Mouse (Mus musculus) limb, embryonic 12.5 days (tissue): ENCODE results near the gene Gm17949. TPM values are rescaled to one million over a fixed set of nuclear protein-coding genes. Genes with fewer than 3 reads are reported as not detected.
A peak's percentile ranks its signal among the peaks of the same experiment; 100 is the strongest.

Experiments
- ATAC-seq: fragments of 200-750 bp; cut with Nextera tagmentation; 2 replicates; pipeline ENCODE4 v1.8.0; 2017; ENCODE audit warnings: low read depth, moderate TSS enrichment; ENCODE audit not compliant: insufficient number of reproducible peaks, insufficient read depth, low FRiP score, low TSS enrichment
- H3K27ac ChIP-seq: fragments of 300-500 bp; sonication (generic); 2 replicates; pipeline ENCODE4 v1.5.1; 2016; ENCODE audit warnings: mild to moderate bottlenecking, moderate library complexity
- H3K27me3 ChIP-seq: fragments of 300-500 bp; sonication (generic); 2 replicates; pipeline ENCODE4 v1.6.1; 2016; ENCODE audit warnings: mild to moderate bottlenecking, moderate library complexity
- H3K36me3 ChIP-seq: fragments of 300-500 bp; sonication (generic); 2 replicates; pipeline ENCODE4 v1.6.1; 2016; ENCODE audit warnings: mild to moderate bottlenecking, moderate library complexity
- H3K4me1 ChIP-seq: fragments of 300-500 bp; sonication (generic); replicated peaks from 2 replicates; pipeline ENCODE4 v1.6.1; 2016
- H3K4me2 ChIP-seq: fragments of 300-500 bp; sonication (generic); 2 replicates; pipeline ENCODE4 v1.6.1; 2016; ENCODE audit warnings: mild to moderate bottlenecking, moderate library complexity
- H3K4me3 ChIP-seq: fragments of 300-500 bp; sonication (generic); replicated peaks from 2 replicates; pipeline ENCODE4 v1.5.1; 2016; ENCODE audit warnings: mild to moderate bottlenecking
- H3K9ac ChIP-seq: fragments of 300-500 bp; sonication (generic); replicated peaks from 2 replicates; pipeline ENCODE4 v1.6.1; 2016; ENCODE audit warnings: mild to moderate bottlenecking, moderate library complexity
- H3K9me3 ChIP-seq: fragments of 300-500 bp; sonication (generic); 2 replicates; pipeline ENCODE4 v1.6.1; 2016; ENCODE audit warnings: mild to moderate bottlenecking, moderate library complexity
- WGBS: fragments of 180-500 bp; shearing (Covaris S2); methylation state at CpG from one replicate; pipeline ENCODE4 v1.1.7; 2016; 5-methylcytosine and 5-hydroxymethylcytosine counted together
- polyA plus RNA-seq: library from polyadenylated mRNA; unstranded; fragments of >200 nt; fragmentation: Nextera tagmentation; extraction: Ambion mirVana; gene quantifications from 2 replicates; pipeline ENCODE4 v1.2.1, GENCODE M21; 2016

Gene Gm17949
- polyA plus RNA-seq, 1 experiment from 2014 or later, result 0.24 TPM

GRCm38 (mm10) chr17:56995046-56995445 is 16.2 kb upstream of the Gm17949 start:
- Histone ChIP-seq H3K27ac (no peak overlapping the region), H3K4me2 (no peak overlapping the region), H3K9ac (no peak overlapping the region), H3K9me3 (no peaks in the 10 kb centered on the region), H3K27me3 (no peaks in the 10 kb centered on the region), H3K36me3 (peaks cover 69% of the 10 kb centered on the region), H3K4me1 (peaks cover 15% of the 10 kb centered on the region), H3K4me3 (no peak overlapping the region)
- 89% methylated on average over 8 of the region's 8 CpGs for WGBS
- ATAC-seq, result no peak

GRCm38 (mm10) chr17:56996506-56996905 is 14.8 kb upstream of the Gm17949 start:
- H3K9me3 ChIP-seq, result no peaks in the 10 kb centered on the region
- WGBS, result 80% methylated on average over 2 of the region's 2 CpGs
- peaks cover 72% of the 10 kb centered on the region for H3K36me3 ChIP-seq
- peak overlapping the region; percentile 69 for H3K4me2 ChIP-seq
- H3K27ac ChIP-seq, result no peak overlapping the region
- no peak overlapping the region for H3K9ac ChIP-seq
- no peaks in the 10 kb centered on the region for H3K27me3 ChIP-seq
- peak overlapping the region; percentile 79; the same call in 1 of the 2 replicates for H3K4me3 ChIP-seq
- peaks cover 9% of the 10 kb centered on the region for H3K4me1 ChIP-seq
- ATAC-seq, result no peak

DNA sequence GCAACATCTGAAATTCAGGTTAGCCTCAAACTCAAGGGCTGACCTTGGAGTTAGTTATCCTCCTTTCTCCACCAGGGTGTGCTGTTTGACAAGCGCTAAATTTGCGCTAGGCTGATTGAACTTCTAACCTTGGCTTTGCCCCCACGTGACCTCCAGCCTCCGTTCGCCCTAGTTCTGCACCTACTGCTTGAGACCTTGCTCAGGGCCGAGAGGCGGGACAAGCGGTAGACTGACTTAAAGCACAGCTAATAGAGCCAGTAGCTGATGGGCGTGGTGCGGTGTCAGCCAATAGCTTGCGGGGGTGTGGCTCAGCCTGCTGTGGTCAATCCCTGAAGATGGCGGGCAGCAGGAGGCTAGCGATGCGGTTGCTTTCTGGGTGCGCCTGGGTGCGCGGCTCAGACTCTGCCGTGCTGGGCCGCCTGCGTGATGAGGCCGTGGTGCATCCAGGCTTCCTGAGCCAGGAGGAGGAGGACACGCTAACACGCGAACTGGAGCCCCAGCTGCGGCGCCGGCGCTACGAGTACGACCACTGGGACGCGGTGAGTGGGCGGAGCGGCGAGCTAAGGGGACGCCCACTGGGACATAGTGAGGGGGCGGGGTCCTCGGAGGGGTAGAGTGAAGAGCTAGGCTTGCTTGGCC is 14.1 kb upstream of the Gm17949 start, which contains the start of gene Alkbh7:
Gene Alkbh7, plus strand, starts transcription at position 311 of the 639 bp plus-strand sequence.
- peaks cover 9% of the 10 kb centered on the region for H3K4me1 ChIP-seq
- H3K36me3 ChIP-seq, result peaks cover 66% of the 10 kb centered on the region
- WGBS, result under 1% methylated on average over 38 of the region's 38 CpGs
- peak within 1 kb of the TSS; percentile 69 for H3K4me2 ChIP-seq
- no peaks in the 10 kb centered on the region for H3K9me3 ChIP-seq
- peak within 1 kb of the TSS; percentile 79 for H3K4me3 ChIP-seq
- H3K27ac ChIP-seq, result 0 out of 2 replicates have a peak within 1 kb of the TSS, but pooled peaks have one; percentile 51
- peak within 1 kb of the TSS; percentile 55 for H3K9ac ChIP-seq
- no peaks in the 10 kb centered on the region for H3K27me3 ChIP-seq
- ATAC-seq, result peak; percentile 99

DNA sequence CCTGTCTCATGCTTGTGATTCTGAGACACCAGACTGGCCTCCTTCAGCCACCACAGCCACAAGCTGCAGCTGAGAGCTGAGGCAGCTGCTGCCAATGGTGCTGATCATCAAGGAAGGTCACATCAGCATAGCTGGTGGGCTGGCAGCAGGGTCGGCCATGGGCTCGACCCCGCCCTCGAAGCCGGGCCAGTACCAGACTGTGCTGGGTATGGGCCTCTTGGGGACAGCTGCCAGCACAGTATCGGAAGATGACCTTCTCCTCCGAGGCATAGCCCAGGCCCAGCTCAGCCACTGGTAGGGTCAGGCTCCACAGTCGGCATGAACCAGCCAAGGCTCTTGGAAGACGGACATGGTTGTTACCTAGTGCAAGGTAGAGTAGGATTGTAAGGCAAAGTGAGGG is 11.9 kb upstream of the Gm17949 start:
- H3K36me3 ChIP-seq, result peaks cover 64% of the 10 kb centered on the region
- no peaks in the 10 kb centered on the region for H3K27me3 ChIP-seq
- 96% methylated on average over 9 of the region's 9 CpGs for WGBS
- no peak overlapping the region for H3K4me2 ChIP-seq
- no peak overlapping the region for H3K27ac ChIP-seq
- H3K9me3 ChIP-seq, result no peaks in the 10 kb centered on the region
- no peak overlapping the region for H3K4me3 ChIP-seq
- ATAC-seq, result no peak
- H3K4me1 ChIP-seq, result peaks cover 9% of the 10 kb centered on the region
- no peak overlapping the region for H3K9ac ChIP-seq

DNA sequence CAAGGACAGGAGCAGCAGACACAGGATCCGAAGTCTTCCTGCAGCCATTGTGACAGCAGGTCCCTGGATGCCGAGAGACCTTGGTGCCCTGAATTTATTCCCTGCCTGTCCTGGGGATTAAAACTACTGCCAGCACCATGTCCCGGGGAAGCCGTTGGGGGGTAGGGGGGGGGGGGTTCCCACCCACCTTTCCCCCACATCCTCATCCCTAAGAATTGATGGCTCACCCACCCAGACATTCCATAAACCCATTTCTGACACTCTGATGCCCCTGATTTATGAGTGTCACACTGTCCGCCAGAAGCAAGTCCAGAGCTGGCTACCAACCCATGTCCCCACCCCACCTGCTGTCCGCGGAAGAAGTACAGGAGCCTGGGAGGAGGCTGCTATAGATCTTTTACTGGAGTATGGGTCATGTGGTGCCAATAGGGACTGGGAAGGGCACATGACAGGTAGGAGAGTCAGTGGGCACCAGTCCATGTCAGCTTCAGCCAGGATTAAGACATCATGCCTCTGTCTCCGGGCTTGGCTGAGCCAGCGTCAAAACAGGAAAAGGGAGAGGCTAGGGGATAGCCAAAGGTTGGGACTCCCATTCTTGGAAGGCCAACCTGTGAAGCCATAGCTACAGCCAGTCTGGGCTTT is 11.2 kb upstream of the Gm17949 start, which contains the start of gene Pspn:
Gene Pspn, minus strand, starts transcription at position 51 of the 642 bp plus-strand sequence.
- H3K4me2 ChIP-seq, result no peak within 1 kb of the TSS
- peaks cover 9% of the 10 kb centered on the region for H3K4me1 ChIP-seq
- H3K9me3 ChIP-seq, result no peaks in the 10 kb centered on the region
- H3K27ac ChIP-seq, result no peak within 1 kb of the TSS
- no peaks in the 10 kb centered on the region for H3K27me3 ChIP-seq
- no peak within 1 kb of the TSS for H3K4me3 ChIP-seq
- peaks cover 64% of the 10 kb centered on the region for H3K36me3 ChIP-seq
- WGBS, result 90% methylated on average over 9 of the region's 9 CpGs
- no peak for ATAC-seq
- H3K9ac ChIP-seq, result no peak within 1 kb of the TSS

DNA sequence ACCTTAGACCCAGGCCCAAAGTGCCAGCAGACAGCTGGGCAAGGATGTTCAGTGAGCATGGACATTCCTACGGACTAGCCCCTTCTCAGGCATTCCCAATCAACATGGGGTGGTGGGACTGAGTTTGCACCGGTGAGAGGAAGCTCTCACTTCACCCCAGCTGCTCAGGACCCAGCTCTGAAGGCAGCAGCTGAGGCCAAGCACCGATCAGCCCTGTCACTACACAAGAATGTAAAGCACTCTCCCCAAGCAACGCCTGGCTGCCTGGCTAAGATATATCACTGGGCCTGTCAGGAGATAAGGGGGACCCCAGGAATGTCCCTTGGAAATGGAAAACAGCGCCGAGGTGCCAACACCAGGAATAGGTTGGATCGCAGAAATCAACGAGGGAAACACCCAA is 10.0 kb upstream of the Gm17949 start:
- WGBS, result 71% methylated on average over 8 of the region's 8 CpGs
- peaks cover 64% of the 10 kb centered on the region for H3K36me3 ChIP-seq

DNA sequence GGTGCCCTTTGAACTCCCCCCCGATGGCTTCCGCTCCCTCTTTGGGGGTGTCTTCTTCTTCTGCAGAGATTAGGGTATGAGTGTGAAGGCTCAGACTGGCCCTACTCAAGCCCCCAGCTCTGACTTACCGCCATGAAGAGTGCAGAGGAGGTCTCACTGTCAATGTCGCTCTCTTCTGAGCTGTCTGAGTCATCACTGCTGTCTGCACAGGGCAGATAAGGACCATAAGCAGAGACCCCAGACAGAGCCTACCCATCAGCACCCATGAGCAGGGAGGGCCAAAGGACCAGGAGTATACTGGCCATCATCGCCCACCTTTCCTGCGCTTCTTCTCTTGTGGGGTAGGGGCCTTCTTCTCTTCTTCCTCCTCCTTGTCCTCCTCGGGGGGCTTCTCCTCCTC is 7.3 kb upstream of the Gm17949 start:
- Histone ChIP-seq H3K4me3 (no peak overlapping the region), H3K27ac (no peak overlapping the region), H3K36me3 (peaks cover 81% of the 10 kb centered on the region), H3K9me3 (no peaks in the 10 kb centered on the region), H3K9ac (no peak overlapping the region), H3K4me2 (no peak overlapping the region), H3K27me3 (no peaks in the 10 kb centered on the region), H3K4me1 (no peaks in the 10 kb centered on the region)
- ATAC-seq, result no peak
- 90% methylated on average over 7 of the region's 7 CpGs for WGBS

More for the DNA sequence above, 10.0 kb upstream of the Gm17949 start:
- Histone ChIP-seq H3K9me3 (no peaks in the 10 kb centered on the region), H3K4me2 (no peak overlapping the region), H3K27me3 (no peaks in the 10 kb centered on the region), H3K27ac (no peak overlapping the region), H3K4me3 (no peak overlapping the region), H3K4me1 (peaks cover 9% of the 10 kb centered on the region), H3K9ac (no peak overlapping the region)
- ATAC-seq, result no peak

- no peak for ATAC-seq
- WGBS, result 93% methylated on average over 13 of the region's 13 CpGs
- Histone ChIP-seq H3K4me2 (no peak overlapping the region), H3K36me3 (peaks cover 72% of the 10 kb centered on the region), H3K4me3 (no peak overlapping the region), H3K9ac (no peak overlapping the region), H3K27ac (no peak overlapping the region), H3K4me1 (peaks cover 16% of the 10 kb centered on the region), H3K27me3 (no peaks in the 10 kb centered on the region), H3K9me3 (no peaks in the 10 kb centered on the region)
Measured at GRCm38 (mm10) chr17:57007137-57007905, 3.9 kb upstream of the Gm17949 start.

GRCm38 (mm10) chr17:57010911-57011235 is 396 bp upstream of the Gm17949 start:
- H3K27me3 ChIP-seq, result no peaks in the 10 kb centered on the region
- WGBS, result under 1% methylated on average over 19 of the region's 19 CpGs
- peaks cover 37% of the 10 kb centered on the region for H3K36me3 ChIP-seq
- H3K4me1 ChIP-seq, result peaks cover 17% of the 10 kb centered on the region
- peak overlapping the region; percentile 79 for H3K9ac ChIP-seq
- peak overlapping the region; percentile 73 for H3K27ac ChIP-seq
- peak overlapping the region; percentile 71 for H3K4me3 ChIP-seq
- peak; percentile 56 for ATAC-seq
- no peaks in the 10 kb centered on the region for H3K9me3 ChIP-seq
- peak overlapping the region; percentile 93 for H3K4me2 ChIP-seq

DNA sequence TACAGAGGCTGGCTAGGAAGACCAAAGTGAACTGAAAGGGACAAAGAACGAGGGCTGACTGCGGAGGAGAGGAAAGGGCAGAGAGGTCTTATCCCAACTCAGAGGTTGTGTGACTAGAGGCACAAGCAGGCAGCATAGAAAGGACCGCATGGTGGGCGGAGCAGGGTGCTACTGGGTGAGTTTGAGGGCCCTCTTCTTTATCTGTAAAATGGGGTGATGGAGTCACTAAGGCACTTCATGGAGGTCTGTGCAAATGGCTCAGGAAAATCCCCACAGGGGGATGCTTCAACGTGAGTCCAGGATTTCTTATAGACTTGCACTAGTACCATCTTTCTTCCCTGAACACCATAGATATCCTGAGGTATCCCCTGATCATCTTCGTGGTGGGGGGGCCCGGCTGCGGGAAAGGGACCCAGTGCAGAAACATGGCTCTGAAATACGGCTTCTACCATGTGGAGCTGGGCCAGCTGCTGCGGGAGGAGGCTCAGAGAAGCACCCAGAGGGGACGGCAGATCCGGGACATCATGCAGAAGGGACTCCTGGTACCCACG is 1.1 kb downstream of the Gm17949 start:
- peak overlapping the region; percentile 71 for H3K4me3 ChIP-seq
- H3K27ac ChIP-seq, result peak overlapping the region; percentile 93
- WGBS, result 76% methylated on average over 13 of the region's 13 CpGs
- H3K9me3 ChIP-seq, result no peaks in the 10 kb centered on the region
- peaks cover 22% of the 10 kb centered on the region for H3K36me3 ChIP-seq
- ATAC-seq, result no peak
- H3K9ac ChIP-seq, result no peak overlapping the region
- peaks cover 17% of the 10 kb centered on the region for H3K4me1 ChIP-seq
- H3K4me2 ChIP-seq, result peak overlapping the region; percentile 93
- no peaks in the 10 kb centered on the region for H3K27me3 ChIP-seq

DNA sequence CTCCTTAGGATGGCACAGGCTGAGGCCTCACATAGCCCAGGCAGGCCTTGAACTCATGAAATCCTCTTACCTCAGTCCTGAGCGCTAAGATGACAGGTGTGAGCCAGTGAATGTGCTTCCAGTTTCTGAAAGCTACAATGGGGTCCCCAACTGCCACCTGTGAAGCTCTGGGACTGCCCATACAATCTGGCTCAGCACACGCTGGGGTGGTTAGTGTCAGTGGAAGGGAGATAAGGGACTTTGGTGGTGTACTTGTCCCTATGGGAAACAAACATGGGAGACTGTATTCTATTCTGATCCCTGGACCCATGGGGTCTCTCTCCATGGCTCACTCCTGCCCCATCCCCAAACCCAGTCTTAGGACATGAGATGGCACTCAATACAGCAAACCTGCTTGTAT is 8.4 kb downstream of the Gm17949 start:
- Histone ChIP-seq H3K4me1 (no peaks in the 10 kb centered on the region), H3K9ac (no peak overlapping the region), H3K4me2 (no peak overlapping the region), H3K27ac (no peak overlapping the region), H3K27me3 (no peaks in the 10 kb centered on the region), H3K9me3 (no peaks in the 10 kb centered on the region), H3K4me3 (no peak overlapping the region), H3K36me3 (peaks cover 56% of the 10 kb centered on the region)
- WGBS, result 86% methylated on average over 2 of the region's 2 CpGs
- no peak for ATAC-seq
